Mouse (Mus musculus): ENCODE data around the gene Nob1.

Nob1 gene

GRCm38 (mm10) chr8:107386171-107386570 is 38.7 kb downstream of the Nob1 start:
- peak; percentile 40 for DNase-seq (ENCODE audit: low read depth)

DNA sequence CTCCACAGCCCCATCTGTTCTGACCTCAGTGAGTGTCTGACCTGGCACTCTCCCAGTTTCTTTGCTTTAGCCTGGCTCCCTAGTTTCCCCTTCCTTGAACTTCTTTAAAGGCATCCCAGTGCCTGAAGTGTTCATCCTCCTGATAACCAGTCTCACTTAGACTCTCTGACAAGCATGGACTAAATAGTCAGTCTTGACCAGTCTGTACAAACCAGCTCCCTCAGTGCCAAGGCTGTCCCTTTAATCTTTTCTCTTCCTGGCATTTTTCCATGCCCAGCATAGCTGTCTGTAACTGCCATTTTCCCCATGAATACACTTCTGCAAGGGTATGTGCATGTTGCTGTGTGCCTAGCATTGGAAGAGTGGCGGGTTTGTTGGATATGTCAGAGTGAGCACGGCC is 39.8 kb downstream of the Nob1 start:
- DNase-seq (ENCODE audit: low read depth) = no peak

- no peak for DNase-seq (ENCODE audit: low read depth)
These were observed 40.2 kb downstream of the Nob1 start for GRCm38 (mm10) chr8:107384651-107385050.

DNA sequence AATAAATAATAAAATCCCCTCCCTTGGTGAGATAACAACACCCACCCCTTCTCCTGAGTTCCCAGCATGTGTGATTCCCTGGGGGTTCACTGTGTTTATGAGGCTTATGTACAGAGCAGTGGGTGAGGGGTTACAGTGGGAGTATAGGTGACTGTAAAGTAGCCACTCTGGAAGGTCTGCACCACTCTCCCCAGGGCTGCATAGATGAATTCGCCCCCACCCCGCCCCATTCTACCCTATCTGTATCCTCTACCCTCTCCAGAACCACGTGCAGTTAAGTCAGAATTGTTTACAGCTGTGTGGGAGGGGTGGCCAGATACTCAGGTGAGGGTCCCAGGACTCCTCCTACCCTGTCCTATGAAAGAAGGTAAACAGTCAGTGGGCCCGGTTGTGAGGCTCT is 42.0 kb downstream of the Nob1 start:
- no peak for DNase-seq (ENCODE audit: low read depth)

GRCm38 (mm10) chr8:107381666-107382065 is 43.2 kb downstream of the Nob1 start:
- DNase-seq (ENCODE audit: low read depth) = no peak

DNA sequence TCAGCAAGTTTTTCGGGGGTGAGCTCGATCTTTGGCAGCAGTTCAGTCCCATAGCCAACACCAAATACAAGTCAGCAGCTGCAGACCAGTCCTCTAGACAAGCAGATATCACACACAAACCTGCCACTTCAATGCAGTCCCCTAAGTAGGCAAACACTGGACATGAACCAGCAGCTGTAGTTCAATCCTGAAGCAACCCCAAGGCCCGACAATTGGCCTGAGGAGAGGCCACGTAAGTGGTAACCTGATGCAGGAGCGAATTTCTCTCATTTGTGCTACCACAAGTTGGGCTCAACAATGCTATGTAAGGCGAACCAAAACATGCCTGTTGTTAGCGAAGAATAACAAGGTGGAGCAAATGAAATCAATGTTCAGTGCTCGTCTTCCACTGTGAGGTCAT is 44.1 kb downstream of the Nob1 start:
- no peak for DNase-seq (ENCODE audit: low read depth)

GRCm38 (mm10) chr8:107377346-107377745 is 47.5 kb downstream of the Nob1 start:
- DNase-seq (ENCODE audit: low read depth) = no peak

DNA sequence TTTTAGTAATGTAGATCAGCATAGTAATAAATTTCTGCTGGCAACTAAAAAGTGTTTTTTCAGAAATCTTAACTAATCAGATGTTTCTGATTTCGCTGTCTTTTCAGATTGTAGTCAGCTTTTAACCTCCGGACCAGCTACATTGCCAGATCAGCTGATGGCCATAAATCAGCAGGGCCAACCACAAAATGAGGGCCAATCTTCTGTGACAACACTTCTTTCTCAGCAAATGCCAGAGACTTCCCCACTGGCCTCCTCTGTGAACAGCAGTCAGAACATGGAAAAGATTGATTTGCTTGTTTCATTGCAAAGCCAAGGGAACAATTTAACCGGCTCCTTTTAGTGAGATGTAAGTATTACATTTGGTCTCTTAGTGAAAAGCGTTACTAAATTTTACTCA is 54.5 kb downstream of the Nob1 start:
- DNase-seq (ENCODE audit: low read depth) = no peak
